Mouse (Mus musculus) small intestine, adult 2 months (tissue): ENCODE measurements at regions not wholly inside any gene's neighbourhood (a gene's known extent, or its start where the extent isn't known, plus 50 kb on each side); places are given as distances from the start of the nearest gene placed in this dataset.

Experiments
- H3K27ac ChIP-seq: fragments of 200-500 bp; 2 replicates; pipeline ENCODE4 v1.5.1; 2012; ENCODE audit warnings: low read depth, low read length, control low read depth, inconsistent platforms; ENCODE audit not compliant: insufficient read depth
- H3K27me3 ChIP-seq: fragments of 200-500 bp; 2 replicates; pipeline ENCODE4 v1.6.1; 2012; ENCODE audit warnings: mild to moderate bottlenecking, moderate library complexity, low read length, inconsistent platforms; ENCODE audit not compliant: control insufficient read depth, insufficient read depth
- H3K36me3 ChIP-seq: fragments of 200-500 bp; 2 replicates; pipeline ENCODE4 v1.6.1; 2012; ENCODE audit warnings: mild to moderate bottlenecking, low read length, control low read depth, inconsistent platforms; ENCODE audit not compliant: control insufficient read depth, insufficient read depth
- H3K4me1 ChIP-seq: fragments of 200-500 bp; 2 replicates; pipeline ENCODE4 v1.6.1; 2012; ENCODE audit warnings: low read length, inconsistent platforms, mixed read lengths; ENCODE audit not compliant: control insufficient read depth, insufficient read depth, insufficient read length
- H3K4me3 ChIP-seq: fragments of 200-500 bp; 2 replicates; pipeline ENCODE4 v1.5.1; 2012; ENCODE audit warnings: low read depth, mild to moderate bottlenecking, control low read depth, inconsistent platforms, low read length, moderate library complexity
- CTCF ChIP-seq: fragments of 200-500 bp; IDR thresholded peaks from 2 replicates; pipeline ENCODE4 v1.5.1; 2012; ENCODE audit warnings: low read depth, mild to moderate bottlenecking, control low read depth, inconsistent platforms, low read length, moderate library complexity, mixed read lengths; ENCODE audit not compliant: insufficient replicate concordance, insufficient read length; ENCODE audit errors: extremely low read depth
- POLR2A ChIP-seq: fragments of 200-500 bp; IDR thresholded peaks from 2 replicates; pipeline ENCODE4 v1.6.1; 2012; ENCODE audit warnings: low read depth, mild to moderate bottlenecking, control low read depth, inconsistent platforms, low read length, moderate library complexity
- WGBS: fragments of 180-500 bp; shearing (Covaris S2); methylation state at CpG from one replicate; pipeline ENCODE4 v1.1.7; 2018; 5-methylcytosine and 5-hydroxymethylcytosine counted together

- WGBS, result 96% methylated on average over 1 of the region's 1 CpGs
- H3K4me1 ChIP-seq, result no peaks in the 10 kb centered on the region
- H3K4me3 ChIP-seq, result no peak overlapping the region
- TF ChIP-seq CTCF (no peak), POLR2A (no peak)
- no peaks in the 10 kb centered on the region for H3K27me3 ChIP-seq
- H3K36me3 ChIP-seq, result no peaks in the 10 kb centered on the region
- no peak overlapping the region for H3K27ac ChIP-seq
Observed at GRCm38 (mm10) chr3:150752787-150753186, 684.9 kb upstream of the Adgrl4 start.

GRCm38 (mm10) chr3:150759854-150760253 is 677.8 kb upstream of the Adgrl4 start:
- H3K4me1 ChIP-seq, result no peaks in the 10 kb centered on the region
- TF ChIP-seq POLR2A, result no peak
- TF ChIP-seq CTCF, result no peak
- H3K36me3 ChIP-seq, result no peaks in the 10 kb centered on the region
- WGBS, result 45% methylated on average over 1 of the region's 1 CpGs
- H3K27me3 ChIP-seq, result no peaks in the 10 kb centered on the region
- no peak overlapping the region for H3K4me3 ChIP-seq
- H3K27ac ChIP-seq, result no peak overlapping the region

- Histone ChIP-seq H3K4me1 (no peaks in the 10 kb centered on the region), H3K27me3 (no peaks in the 10 kb centered on the region), H3K36me3 (no peaks in the 10 kb centered on the region), H3K4me3 (no peak overlapping the region), H3K27ac (no peak overlapping the region)
- WGBS, result 67% methylated on average over 3 of the region's 3 CpGs
- TF ChIP-seq CTCF (no peak), POLR2A (no peak)
Observed at GRCm38 (mm10) chr3:150784576-150784975, 653.1 kb upstream of the Adgrl4 start.

GRCm38 (mm10) chr3:150817807-150818206 is 619.9 kb upstream of the Adgrl4 start:
- no peak for TF ChIP-seq CTCF
- TF ChIP-seq POLR2A, result no peak
- Histone ChIP-seq H3K4me3 (no peak overlapping the region), H3K4me1 (no peaks in the 10 kb centered on the region), H3K27me3 (no peaks in the 10 kb centered on the region), H3K36me3 (no peaks in the 10 kb centered on the region), H3K27ac (no peak overlapping the region)

- TF ChIP-seq CTCF (no peak), POLR2A (no peak)
- Histone ChIP-seq H3K27me3 (no peaks in the 10 kb centered on the region), H3K4me1 (no peaks in the 10 kb centered on the region), H3K36me3 (no peaks in the 10 kb centered on the region), H3K27ac (no peak overlapping the region), H3K4me3 (no peak overlapping the region)
- WGBS, result 80% methylated on average over 4 of the region's 4 CpGs
Observed at GRCm38 (mm10) chr3:150819369-150819768, 618.3 kb upstream of the Adgrl4 start.

GRCm38 (mm10) chr3:150820039-150820438 is 617.6 kb upstream of the Adgrl4 start:
- Histone ChIP-seq H3K4me3 (no peak overlapping the region), H3K27ac (no peak overlapping the region), H3K36me3 (no peaks in the 10 kb centered on the region), H3K4me1 (no peaks in the 10 kb centered on the region), H3K27me3 (no peaks in the 10 kb centered on the region)
- 78% methylated on average over 5 of the region's 5 CpGs for WGBS
- TF ChIP-seq POLR2A (no peak), CTCF (no peak)

- TF ChIP-seq POLR2A (no peak), CTCF (no peak)
- Histone ChIP-seq H3K4me1 (no peaks in the 10 kb centered on the region), H3K36me3 (no peaks in the 10 kb centered on the region), H3K27me3 (no peaks in the 10 kb centered on the region), H3K27ac (no peak overlapping the region), H3K4me3 (no peak overlapping the region)
- 83% methylated on average over 2 of the region's 2 CpGs for WGBS
Observed at GRCm38 (mm10) chr3:150846029-150846428, 591.7 kb upstream of the Adgrl4 start.

- Histone ChIP-seq H3K36me3 (no peaks in the 10 kb centered on the region), H3K4me1 (no peaks in the 10 kb centered on the region), H3K27ac (no peak overlapping the region), H3K4me3 (no peak overlapping the region), H3K27me3 (no peaks in the 10 kb centered on the region)
- WGBS, result 64% methylated on average over 4 of the region's 4 CpGs
- no peak for TF ChIP-seq POLR2A
- TF ChIP-seq CTCF, result no peak
Observed at GRCm38 (mm10) chr3:150852107-150852506, 585.6 kb upstream of the Adgrl4 start.
